ENCODE assay signal across 17 mouse cellular contexts in genomic region chr7:118419491-118420180, GRCm38 (mm10). TPM values are rescaled to one million over a fixed set of nuclear protein-coding genes. Genes with fewer than 3 reads are reported as not detected.
DNase-seq lines count a peak whose midpoint lies in the region; ATAC-seq lines count a peak whose summit lies in the region.
"Had no signal": no experiment of that assay in that cellular context is flagged by ENCODE, and none has a peak within 500 bp of the region (broad histone marks: within the 10 kb centered on the region; RNA-seq: fewer than 3 reads in every experiment).

No protein-coding gene starts in this region.

- no peaks in the 10 kb centered on the region for H3K27me3 ChIP-seq in hindbrain, embryonic 12.5 days
- no peaks in the 10 kb centered on the region for H3K27me3 ChIP-seq in hindbrain, embryonic 10.5 days (ENCODE audit: insufficient read depth, poor library complexity, severe bottlenecking)
- no peaks in the 10 kb centered on the region for H3K27me3 ChIP-seq in embryonic facial prominence, embryonic 15.5 days
- no peaks in the 10 kb centered on the region for H3K27me3 ChIP-seq in hindbrain, embryonic 14.5 days (ENCODE audit: control insufficient read depth, insufficient read depth, low read length)
- H3K27me3 ChIP-seq in midbrain, embryonic 16.5 days (ENCODE audit: control insufficient read depth, insufficient read depth, low read depth, low read length): no peaks in the 10 kb centered on the region
- H3K27me3 ChIP-seq: liver, embryonic 13.5 days had no signal

- no peak for ATAC-seq in hindbrain, embryonic 12.5 days (ENCODE audit: low FRiP score)
- ATAC-seq in embryonic facial prominence, embryonic 15.5 days (ENCODE audit: insufficient number of reproducible peaks, low FRiP score, low TSS enrichment, low read depth): no peak
- no peak for ATAC-seq in hindbrain, embryonic 14.5 days (ENCODE audit: low FRiP score)
- ATAC-seq in midbrain, embryonic 16.5 days: peak; percentile 64
- ATAC-seq in megakaryocyte-erythroid progenitor cell, adult 5-6 weeks (replicated peaks; ENCODE audit: low FRiP score, low TSS enrichment, poor library complexity, severe bottlenecking): no peak

- DNase-seq in hindbrain, embryonic 10.5 days (ENCODE audit: low spot score): no peak
- DNase-seq in hindbrain, embryonic 14.5 days (ENCODE audit: low spot score): no peak
- no peak for DNase-seq in testis, postnatal 10 days (ENCODE audit: low spot score)
- DNase-seq in thymus, postnatal 0 days (ENCODE audit: low spot score): no peak
- DNase-seq: gastrocnemius, postnatal 25 days; heart, postnatal 4 days; kidney, adult 18-20 months; kidney, postnatal 25 days; liver, embryonic 13.5 days; spleen, adult 18-20 months had no signal

- H3K27ac ChIP-seq in hindbrain, embryonic 12.5 days: 0 out of 2 replicates have a peak overlapping the region, but pooled peaks have one; percentile 12
- no peak overlapping the region for H3K27ac ChIP-seq in hindbrain, embryonic 10.5 days
- H3K27ac ChIP-seq in embryonic facial prominence, embryonic 15.5 days (replicated peaks): peak overlapping the region; percentile 28; the same call in 1 of the 2 replicates
- peak overlapping the region; percentile 67 for H3K27ac ChIP-seq in hindbrain, embryonic 14.5 days
- peak overlapping the region; percentile 48 for H3K27ac ChIP-seq in midbrain, embryonic 16.5 days (ENCODE audit: low read length)
- H3K27ac ChIP-seq: liver, embryonic 13.5 days had no signal

- no peaks in the 10 kb centered on the region for H3K36me3 ChIP-seq in hindbrain, embryonic 12.5 days
- H3K36me3 ChIP-seq in hindbrain, embryonic 10.5 days: no peaks in the 10 kb centered on the region
- H3K36me3 ChIP-seq in embryonic facial prominence, embryonic 15.5 days: no peaks in the 10 kb centered on the region
- H3K36me3 ChIP-seq in hindbrain, embryonic 14.5 days (replicated peaks; ENCODE audit: control insufficient read depth, insufficient read depth): no peaks in the 10 kb centered on the region
- no peaks in the 10 kb centered on the region for H3K36me3 ChIP-seq in midbrain, embryonic 16.5 days (ENCODE audit: control insufficient read depth, insufficient read depth, low read length)
- H3K36me3 ChIP-seq: heart, embryonic 12.5 days; liver, embryonic 13.5 days had no signal

- H3K9me3 ChIP-seq in hindbrain, embryonic 12.5 days (replicated peaks): no peaks in the 10 kb centered on the region
- H3K9me3 ChIP-seq in hindbrain, embryonic 10.5 days: no peaks in the 10 kb centered on the region
- no peaks in the 10 kb centered on the region for H3K9me3 ChIP-seq in embryonic facial prominence, embryonic 15.5 days (replicated peaks)
- H3K9me3 ChIP-seq in hindbrain, embryonic 14.5 days (ENCODE audit: control insufficient read depth, low read length): no peaks in the 10 kb centered on the region
- no peaks in the 10 kb centered on the region for H3K9me3 ChIP-seq in midbrain, embryonic 16.5 days (replicated peaks; ENCODE audit: control insufficient read depth, low read length, poor library complexity, severe bottlenecking)
- H3K9me3 ChIP-seq: heart, embryonic 12.5 days; liver, embryonic 13.5 days had no signal

- no peak overlapping the region for H3K4me3 ChIP-seq in hindbrain, embryonic 12.5 days
- H3K4me3 ChIP-seq in hindbrain, embryonic 10.5 days: no peak overlapping the region
- no peak overlapping the region for H3K4me3 ChIP-seq in embryonic facial prominence, embryonic 15.5 days (replicated peaks)
- no peak overlapping the region for H3K4me3 ChIP-seq in hindbrain, embryonic 14.5 days (replicated peaks; ENCODE audit: low read length)
- no peak overlapping the region for H3K4me3 ChIP-seq in midbrain, embryonic 16.5 days (ENCODE audit: low read depth, low read length)
- H3K4me3 ChIP-seq: heart, embryonic 12.5 days; liver, embryonic 13.5 days had no signal

- H3K9ac ChIP-seq in hindbrain, embryonic 12.5 days: no peak overlapping the region; the same call in 1 of the 2 replicates
- H3K9ac ChIP-seq in embryonic facial prominence, embryonic 15.5 days: no peak overlapping the region
- no peak overlapping the region for H3K9ac ChIP-seq in hindbrain, embryonic 14.5 days
- no peak overlapping the region for H3K9ac ChIP-seq in midbrain, embryonic 16.5 days (ENCODE audit: low read depth, low read length)
- H3K9ac ChIP-seq: heart, embryonic 12.5 days; liver, embryonic 13.5 days had no signal

- peaks cover 2% of the 10 kb centered on the region; the same call in 1 of the 2 replicates for H3K4me1 ChIP-seq in hindbrain, embryonic 12.5 days
- no peaks in the 10 kb centered on the region for H3K4me1 ChIP-seq in hindbrain, embryonic 10.5 days (replicated peaks)
- H3K4me1 ChIP-seq in embryonic facial prominence, embryonic 15.5 days: no peaks in the 10 kb centered on the region
- no peaks in the 10 kb centered on the region for H3K4me1 ChIP-seq in hindbrain, embryonic 14.5 days (replicated peaks; ENCODE audit: control insufficient read depth, insufficient read depth, low read length)
- peaks cover 5% of the 10 kb centered on the region for H3K4me1 ChIP-seq in midbrain, embryonic 16.5 days (ENCODE audit: control insufficient read depth, insufficient read depth, low read length)
- H3K4me1 ChIP-seq: heart, embryonic 12.5 days; liver, embryonic 13.5 days had no signal

- WGBS in hindbrain, embryonic 12.5 days: 50% methylated on average over 6 of the region's 6 CpGs
- 62% methylated on average over 6 of the region's 6 CpGs for WGBS in hindbrain, embryonic 10.5 days
- 48% methylated on average over 6 of the region's 6 CpGs for WGBS in embryonic facial prominence, embryonic 15.5 days
- WGBS in hindbrain, embryonic 14.5 days: 45% methylated on average over 6 of the region's 6 CpGs
- WGBS in midbrain, embryonic 16.5 days: 35% methylated on average over 6 of the region's 6 CpGs

- H3K4me2 ChIP-seq in hindbrain, embryonic 12.5 days (replicated peaks): no peak overlapping the region
- H3K4me2 ChIP-seq in embryonic facial prominence, embryonic 15.5 days (replicated peaks): no peak overlapping the region
- no peak overlapping the region; the same call in 1 of the 2 replicates for H3K4me2 ChIP-seq in hindbrain, embryonic 14.5 days (replicated peaks)
- H3K4me2 ChIP-seq in midbrain, embryonic 16.5 days (ENCODE audit: low read length): peak overlapping the region; percentile 19
- H3K4me2 ChIP-seq: heart, embryonic 12.5 days; liver, embryonic 13.5 days had no signal

RNA-seq across cellular contexts. Expression of gene Syt17, which starts 28.4 kb away (rescaled TPM):
- polyA plus RNA-seq in hindbrain, embryonic 12.5 days (2016; fragmentation: Nextera tagmentation; extraction: Ambion mirVana): 6.1 and 6.4 TPM in 2 replicates
- 2.2 and 3.0 TPM in 2 replicates for polyA plus RNA-seq in hindbrain, embryonic 10.5 days (2016; fragmentation: Nextera tagmentation; extraction: Ambion mirVana)
- polyA plus RNA-seq in embryonic facial prominence, embryonic 15.5 days (2015; fragmentation: Nextera tagmentation; extraction: Ambion mirVana): 2.8 and 2.9 TPM in 2 replicates
- polyA plus RNA-seq in hindbrain, embryonic 14.5 days (2014; fragmentation: Nextera tagmentation; extraction: Ambion mirVana): 18.6 and 22.3 TPM in 2 replicates
- polyA plus RNA-seq in midbrain, embryonic 16.5 days (2015; fragmentation: Nextera tagmentation; extraction: Ambion mirVana): 22.5 and 25.9 TPM in 2 replicates
- not detected in 2 replicates for total RNA-seq in megakaryocyte-erythroid progenitor cell, adult 5-6 weeks (2014; fragmentation: Nextera tagmentation)
- not detected in 2 replicates for total RNA-seq in megakaryocyte-erythroid progenitor cell, adult 5-6 weeks (2017)
- polyA plus RNA-seq in thymus, postnatal 0 days (2015; fragmentation: Nextera tagmentation; extraction: Ambion mirVana): 0.06 and 0.18 TPM in 2 replicates
- total RNA-seq: common myeloid progenitor, adult 5-6 weeks; megakaryocyte, adult 5-6 weeks had no signal
